Mouse (Mus musculus) right cerebral cortex, postnatal 4 days (tissue): Measurements from ENCODE around the gene C130050O18Rik.

Experiments
- DNase-seq: peaks from one replicate; pipeline ENCODE4 v3.0.0-alpha.2; 2022

The C130050O18Rik gene

GRCm38 (mm10) chr5:139404801-139405401 lies at the start of gene C130050O18Rik:
Gene C130050O18Rik (plus strand): TSS chr5:139405280.
- DNase-seq, result no peak

- no peak for DNase-seq
Measured at GRCm38 (mm10) chr5:139358653-139359052, 46.4 kb upstream of the C130050O18Rik start.

GRCm38 (mm10) chr5:139359244-139359643 lies 45.8 kb upstream of the C130050O18Rik start:
- DNase-seq, result no peak

- no peak for DNase-seq
Measured at GRCm38 (mm10) chr5:139363858-139364257, 41.2 kb upstream of the C130050O18Rik start.

- DNase-seq, result peak; percentile 97
Measured at GRCm38 (mm10) chr5:139364260-139364910, 40.7 kb upstream of the C130050O18Rik start.

- DNase-seq, result peak; percentile 34
Measured at GRCm38 (mm10) chr5:139364911-139365571, 40.0 kb upstream of the C130050O18Rik start.

GRCm38 (mm10) chr5:139365827-139366226 lies 39.3 kb upstream of the C130050O18Rik start:
- no peak for DNase-seq

- no peak for DNase-seq
Measured at GRCm38 (mm10) chr5:139366484-139366883, 38.6 kb upstream of the C130050O18Rik start.

- no peak for DNase-seq
Measured at GRCm38 (mm10) chr5:139367884-139368458, 37.1 kb upstream of the C130050O18Rik start.

- DNase-seq, result no peak
Measured at GRCm38 (mm10) chr5:139368638-139369320, 36.3 kb upstream of the C130050O18Rik start.

GRCm38 (mm10) chr5:139370336-139370735 lies 34.7 kb upstream of the C130050O18Rik start:
- no peak for DNase-seq

- no peak for DNase-seq
Measured at GRCm38 (mm10) chr5:139371118-139371517, 34.0 kb upstream of the C130050O18Rik start.

- DNase-seq, result peak; percentile 89
Measured at GRCm38 (mm10) chr5:139371631-139372401, 33.3 kb upstream of the C130050O18Rik start.

- no peak for DNase-seq
Measured at GRCm38 (mm10) chr5:139373126-139373525, 32.0 kb upstream of the C130050O18Rik start.

GRCm38 (mm10) chr5:139373889-139374444 lies 31.1 kb upstream of the C130050O18Rik start:
- DNase-seq, result no peak

GRCm38 (mm10) chr5:139374841-139375240 lies 30.2 kb upstream of the C130050O18Rik start:
- no peak for DNase-seq

- peak; percentile 45 for DNase-seq
Measured at GRCm38 (mm10) chr5:139377468-139378270, 27.4 kb upstream of the C130050O18Rik start, which contains the start of gene Gpr146. Gene Gpr146 (plus strand): TSS chr5:139377697.

GRCm38 (mm10) chr5:139378271-139378556 lies 26.9 kb upstream of the C130050O18Rik start:
- no peak for DNase-seq

- DNase-seq, result no peak
Measured at GRCm38 (mm10) chr5:139378986-139379629, 26.0 kb upstream of the C130050O18Rik start.

GRCm38 (mm10) chr5:139379771-139380384 lies 25.2 kb upstream of the C130050O18Rik start:
- no peak for DNase-seq
